Mouse (Mus musculus) embryonic facial prominence, embryonic 12.5 days (tissue): ENCODE measurements at regions not wholly inside any gene's neighbourhood (a gene's known extent, or its start where the extent isn't known, plus 50 kb on each side); places are given as distances from the start of the nearest gene placed in this dataset.
A peak's percentile ranks its signal among the peaks of the same experiment; 100 is the strongest.

ENCODE experiments used
- ATAC-seq: fragments of 200-750 bp; cut with Nextera tagmentation; 2 replicates; pipeline ENCODE4 v1.8.0; 2017; ENCODE audit not compliant: insufficient number of reproducible peaks, insufficient read depth, low FRiP score, low TSS enrichment
- H3K27ac ChIP-seq: fragments of 300-500 bp; sonication (generic); 2 replicates; pipeline ENCODE4 v1.5.1; 2016; ENCODE audit warnings: mild to moderate bottlenecking
- H3K27me3 ChIP-seq: fragments of 300-500 bp; sonication (generic); 2 replicates; pipeline ENCODE4 v1.6.1; 2016; ENCODE audit warnings: mild to moderate bottlenecking, moderate library complexity
- H3K36me3 ChIP-seq: fragments of 300-500 bp; sonication (generic); 2 replicates; pipeline ENCODE4 v1.6.1; 2016; ENCODE audit warnings: mild to moderate bottlenecking
- H3K4me1 ChIP-seq: fragments of 300-500 bp; sonication (generic); 2 replicates; pipeline ENCODE4 v1.6.1; 2016
- H3K4me2 ChIP-seq: fragments of 300-500 bp; sonication (generic); replicated peaks from 2 replicates; pipeline ENCODE4 v1.6.1; 2016; ENCODE audit warnings: mild to moderate bottlenecking, moderate library complexity
- H3K4me3 ChIP-seq: fragments of 300-500 bp; sonication (generic); 2 replicates; pipeline ENCODE4 v1.5.1; 2016; ENCODE audit warnings: mild to moderate bottlenecking
- H3K9ac ChIP-seq: fragments of 300-500 bp; sonication (generic); 2 replicates; pipeline ENCODE4 v1.6.1; 2016; ENCODE audit warnings: mild to moderate bottlenecking, moderate library complexity
- H3K9me3 ChIP-seq: fragments of 300-500 bp; sonication (generic); 2 replicates; pipeline ENCODE4 v1.6.1; 2016; ENCODE audit warnings: mild to moderate bottlenecking, moderate library complexity
- WGBS: fragments of 180-500 bp; shearing (Covaris S2); methylation state at CpG from one replicate; pipeline ENCODE4 v1.1.7; 2016; 5-methylcytosine and 5-hydroxymethylcytosine counted together

GRCm38 (mm10) chr8:87270525-87271187, 201.8 kb downstream of the Cbln1 start:
- no peaks in the 10 kb centered on the region for H3K27me3 ChIP-seq
- no peak overlapping the region for H3K9ac ChIP-seq
- no peaks in the 10 kb centered on the region for H3K4me1 ChIP-seq
- WGBS = 81% methylated on average over 3 of the region's 3 CpGs
- no peak overlapping the region for H3K4me2 ChIP-seq
- H3K27ac ChIP-seq = no peak overlapping the region
- H3K4me3 ChIP-seq = no peak overlapping the region
- H3K9me3 ChIP-seq = no peaks in the 10 kb centered on the region
- ATAC-seq = no peak
- H3K36me3 ChIP-seq = no peaks in the 10 kb centered on the region

GRCm38 (mm10) chr8:87268159-87268558, 204.2 kb downstream of the Cbln1 start:
- Histone ChIP-seq H3K4me1 (no peaks in the 10 kb centered on the region), H3K9me3 (no peaks in the 10 kb centered on the region), H3K9ac (no peak overlapping the region), H3K27me3 (no peaks in the 10 kb centered on the region), H3K4me2 (no peak overlapping the region), H3K27ac (no peak overlapping the region), H3K4me3 (no peak overlapping the region), H3K36me3 (no peaks in the 10 kb centered on the region)
- no peak for ATAC-seq

- Histone ChIP-seq H3K4me1 (no peaks in the 10 kb centered on the region), H3K27me3 (no peaks in the 10 kb centered on the region), H3K9me3 (no peaks in the 10 kb centered on the region), H3K36me3 (no peaks in the 10 kb centered on the region), H3K4me3 (no peak overlapping the region), H3K4me2 (no peak overlapping the region), H3K27ac (no peak overlapping the region), H3K9ac (no peak overlapping the region)
- ATAC-seq = no peak
- WGBS = 40% methylated on average over 2 of the region's 2 CpGs
Observed at GRCm38 (mm10) chr8:87264999-87265398, 207.4 kb downstream of the Cbln1 start.

- Histone ChIP-seq H3K9ac (no peak overlapping the region), H3K4me3 (no peak overlapping the region), H3K27ac (no peak overlapping the region), H3K27me3 (no peaks in the 10 kb centered on the region), H3K4me2 (no peak overlapping the region), H3K4me1 (no peaks in the 10 kb centered on the region), H3K36me3 (no peaks in the 10 kb centered on the region), H3K9me3 (no peaks in the 10 kb centered on the region)
- WGBS = 93% methylated on average over 2 of the region's 2 CpGs
- ATAC-seq = no peak
Observed at GRCm38 (mm10) chr8:87260305-87260704, 212.1 kb downstream of the Cbln1 start.

- H3K36me3 ChIP-seq = no peaks in the 10 kb centered on the region
- H3K4me1 ChIP-seq = no peaks in the 10 kb centered on the region
- no peaks in the 10 kb centered on the region for H3K9me3 ChIP-seq
- H3K27ac ChIP-seq = no peak overlapping the region
- no peak overlapping the region for H3K4me2 ChIP-seq
- no peak for ATAC-seq
- H3K9ac ChIP-seq = no peak overlapping the region
- H3K4me3 ChIP-seq = no peak overlapping the region
- 83% methylated on average over 2 of the region's 2 CpGs for WGBS
- no peaks in the 10 kb centered on the region for H3K27me3 ChIP-seq
Observed at GRCm38 (mm10) chr8:87242681-87243080, 229.7 kb downstream of the Cbln1 start.

- 64% methylated on average over 7 of the region's 7 CpGs for WGBS
- ATAC-seq = no peak
- H3K4me1 ChIP-seq = peaks cover 14% of the 10 kb centered on the region
Observed at GRCm38 (mm10) chr8:87237181-87237580, 235.2 kb downstream of the Cbln1 start.

GRCm38 (mm10) chr8:87236438-87236837, 236.0 kb downstream of the Cbln1 start:
- H3K9me3 ChIP-seq = no peaks in the 10 kb centered on the region
- H3K4me1 ChIP-seq = peaks cover 14% of the 10 kb centered on the region
- WGBS = 81% methylated on average over 11 of the region's 11 CpGs
- no peak overlapping the region for H3K4me3 ChIP-seq
- H3K27me3 ChIP-seq = no peaks in the 10 kb centered on the region
- H3K27ac ChIP-seq = no peak overlapping the region
- no peaks in the 10 kb centered on the region for H3K36me3 ChIP-seq
- ATAC-seq = no peak
- no peak overlapping the region for H3K4me2 ChIP-seq
- H3K9ac ChIP-seq = no peak overlapping the region

More at GRCm38 (mm10) chr8:87237181-87237580, 235.2 kb downstream of the Cbln1 start:
- no peaks in the 10 kb centered on the region for H3K36me3 ChIP-seq
- H3K9me3 ChIP-seq = no peaks in the 10 kb centered on the region
- H3K4me2 ChIP-seq = no peak overlapping the region
- H3K27me3 ChIP-seq = no peaks in the 10 kb centered on the region
- no peak overlapping the region for H3K27ac ChIP-seq
- H3K4me3 ChIP-seq = no peak overlapping the region
- H3K9ac ChIP-seq = no peak overlapping the region

- H3K4me2 ChIP-seq = peak overlapping the region; percentile 44
- no peaks in the 10 kb centered on the region for H3K9me3 ChIP-seq
- H3K9ac ChIP-seq = no peak overlapping the region
- H3K27ac ChIP-seq = no peak overlapping the region
- 47% methylated on average over 18 of the region's 18 CpGs for WGBS
- H3K4me1 ChIP-seq = peaks cover 14% of the 10 kb centered on the region
- H3K27me3 ChIP-seq = no peaks in the 10 kb centered on the region
- ATAC-seq = no peak; the same call in 1 of the 2 replicates
- H3K36me3 ChIP-seq = no peaks in the 10 kb centered on the region
- H3K4me3 ChIP-seq = no peak overlapping the region
Observed at GRCm38 (mm10) chr8:87235341-87236075, 236.9 kb downstream of the Cbln1 start.

GRCm38 (mm10) chr8:87234336-87234735, 238.1 kb downstream of the Cbln1 start:
- H3K9ac ChIP-seq = no peak overlapping the region
- H3K4me1 ChIP-seq = peaks cover 14% of the 10 kb centered on the region
- no peaks in the 10 kb centered on the region for H3K36me3 ChIP-seq
- no peak overlapping the region for H3K4me3 ChIP-seq
- WGBS = 71% methylated on average over 5 of the region's 5 CpGs
- no peaks in the 10 kb centered on the region for H3K9me3 ChIP-seq
- no peak overlapping the region for H3K27ac ChIP-seq
- H3K27me3 ChIP-seq = no peaks in the 10 kb centered on the region
- no peak overlapping the region for H3K4me2 ChIP-seq
- ATAC-seq = no peak

- peaks cover 14% of the 10 kb centered on the region for H3K4me1 ChIP-seq
Observed at GRCm38 (mm10) chr8:87233805-87234331, 238.5 kb downstream of the Cbln1 start.

GRCm38 (mm10) chr8:87231762-87232161, 240.6 kb downstream of the Cbln1 start:
- Histone ChIP-seq H3K4me1 (peaks cover 14% of the 10 kb centered on the region), H3K27me3 (0 out of 2 replicates have a peak, but pooled peaks cover 3% of the 10 kb centered on the region), H3K4me3 (no peak overlapping the region), H3K9ac (no peak overlapping the region), H3K27ac (no peak overlapping the region), H3K9me3 (no peaks in the 10 kb centered on the region), H3K4me2 (no peak overlapping the region), H3K36me3 (no peaks in the 10 kb centered on the region)
- no peak for ATAC-seq
- WGBS = 46% methylated on average over 4 of the region's 4 CpGs

More at GRCm38 (mm10) chr8:87233805-87234331, 238.5 kb downstream of the Cbln1 start:
- no peak overlapping the region for H3K27ac ChIP-seq
- H3K9ac ChIP-seq = no peak overlapping the region
- H3K4me2 ChIP-seq = peak overlapping the region; percentile 9; the same call in 1 of the 2 replicates
- 0 out of 2 replicates have a peak, but pooled peaks cover 2% of the 10 kb centered on the region for H3K27me3 ChIP-seq
- H3K4me3 ChIP-seq = no peak overlapping the region
- ATAC-seq = 0 out of 2 replicates have a peak, but pooled peaks have one; percentile 43
- 30% methylated on average over 10 of the region's 10 CpGs for WGBS
- no peaks in the 10 kb centered on the region for H3K9me3 ChIP-seq
- no peaks in the 10 kb centered on the region for H3K36me3 ChIP-seq

- H3K36me3 ChIP-seq = no peaks in the 10 kb centered on the region
- H3K27ac ChIP-seq = no peak overlapping the region
- H3K27me3 ChIP-seq = 0 out of 2 replicates have a peak, but pooled peaks cover 3% of the 10 kb centered on the region
- 83% methylated on average over 4 of the region's 4 CpGs for WGBS
- H3K9ac ChIP-seq = no peak overlapping the region
- no peak overlapping the region for H3K4me2 ChIP-seq
- H3K4me1 ChIP-seq = peaks cover 11% of the 10 kb centered on the region
- no peak for ATAC-seq
- no peak overlapping the region for H3K4me3 ChIP-seq
- no peaks in the 10 kb centered on the region for H3K9me3 ChIP-seq
Observed at GRCm38 (mm10) chr8:87230096-87230495, 242.3 kb downstream of the Cbln1 start.
